Mouse (Mus musculus) liver, embryonic 12.5 days (tissue): ENCODE results near the gene Ddx31. TPM values are rescaled to one million over a fixed set of nuclear protein-coding genes. Genes with fewer than 3 reads are reported as not detected.

Source experiments
- ATAC-seq: fragments of 200-750 bp; cut with Nextera tagmentation; 2 replicates; pipeline ENCODE4 v1.8.0; 2017; ENCODE audit warnings: moderate number of reproducible peaks, mild to moderate bottlenecking, moderate library complexity
- H3K27ac ChIP-seq: fragments of 300-500 bp; sonication (generic); 2 replicates; pipeline ENCODE4 v1.5.1; 2016; ENCODE audit warnings: mild to moderate bottlenecking
- H3K27me3 ChIP-seq: fragments of 300-500 bp; sonication (generic); replicated peaks from 2 replicates; pipeline ENCODE4 v1.6.1; 2016; ENCODE audit warnings: mild to moderate bottlenecking, moderate library complexity
- H3K36me3 ChIP-seq: fragments of 300-500 bp; sonication (generic); 2 replicates; pipeline ENCODE4 v1.6.1; 2016; ENCODE audit warnings: mild to moderate bottlenecking, moderate library complexity
- H3K4me1 ChIP-seq: fragments of 300-500 bp; sonication (generic); 2 replicates; pipeline ENCODE4 v1.6.1; 2016
- H3K4me2 ChIP-seq: fragments of 300-500 bp; sonication (generic); 2 replicates; pipeline ENCODE4 v1.6.1; 2016; ENCODE audit warnings: mild to moderate bottlenecking, moderate library complexity
- H3K4me3 ChIP-seq: fragments of 300-500 bp; sonication (generic); 2 replicates; pipeline ENCODE4 v1.5.1; 2016; ENCODE audit warnings: mild to moderate bottlenecking, moderate library complexity
- H3K9ac ChIP-seq: fragments of 300-500 bp; sonication (generic); 2 replicates; pipeline ENCODE4 v1.6.1; 2016; ENCODE audit warnings: mild to moderate bottlenecking, moderate library complexity
- H3K9me3 ChIP-seq: fragments of 300-500 bp; sonication (generic); replicated peaks from 2 replicates; pipeline ENCODE4 v1.6.1; 2016; ENCODE audit warnings: mild to moderate bottlenecking, moderate library complexity
- WGBS: fragments of 180-500 bp; shearing (Covaris S2); methylation state at CpG from one replicate; pipeline ENCODE4 v1.1.7; 2016; ENCODE audit not compliant: insufficient replicate concordance; 5-methylcytosine and 5-hydroxymethylcytosine counted together
- polyA plus RNA-seq: library from polyadenylated mRNA; unstranded; fragments of >200 nt; fragmentation: Nextera tagmentation; extraction: Ambion mirVana; gene quantifications from 2 replicates; pipeline ENCODE4 v1.2.1, GENCODE M21; 2016

Ddx31 gene
- polyA plus RNA-seq, 1 experiment from 2014 or later = 11.8 TPM

- no peaks in the 10 kb centered on the region for H3K9me3 ChIP-seq
- H3K36me3 ChIP-seq = no peaks in the 10 kb centered on the region
- H3K27ac ChIP-seq = no peak overlapping the region
- ATAC-seq = 0 out of 2 replicates have a peak, but pooled peaks have one; percentile 46
- WGBS = 2% methylated on average over 50 of the region's 50 CpGs
- peaks cover 9% of the 10 kb centered on the region; the same call in 1 of the 2 replicates for H3K4me1 ChIP-seq
- no peak overlapping the region for H3K4me3 ChIP-seq
- H3K27me3 ChIP-seq = peaks cover 98% of the 10 kb centered on the region
- peak overlapping the region; percentile 31 for H3K4me2 ChIP-seq
- no peak overlapping the region for H3K9ac ChIP-seq
These were observed 75.7 kb downstream of the Ddx31 start for GRCm38 (mm10) chr2:28915768-28916512.

- no peak within 1 kb of the TSS for H3K9ac ChIP-seq
- peaks cover 9% of the 10 kb centered on the region; the same call in 1 of the 2 replicates for H3K4me1 ChIP-seq
- peak within 1 kb of the TSS; percentile 31 for H3K4me2 ChIP-seq
- WGBS = 3% methylated on average over 18 of the region's 18 CpGs
- no peak for ATAC-seq
- H3K27ac ChIP-seq = no peak within 1 kb of the TSS
- H3K4me3 ChIP-seq = no peak within 1 kb of the TSS
- peaks cover 98% of the 10 kb centered on the region for H3K27me3 ChIP-seq
- H3K36me3 ChIP-seq = no peaks in the 10 kb centered on the region
- no peaks in the 10 kb centered on the region for H3K9me3 ChIP-seq
These were observed 76.3 kb downstream of the Ddx31 start, which contains the start of gene Barhl1 for GRCm38 (mm10) chr2:28916513-28916865. Barhl1 (minus strand) TSS chr2:28916668.

- no peak overlapping the region for H3K4me2 ChIP-seq
- H3K4me1 ChIP-seq = peaks cover 9% of the 10 kb centered on the region; the same call in 1 of the 2 replicates
- H3K36me3 ChIP-seq = no peaks in the 10 kb centered on the region
- no peak overlapping the region for H3K27ac ChIP-seq
- WGBS = 6% methylated on average over 11 of the region's 11 CpGs
- H3K27me3 ChIP-seq = peaks cover 98% of the 10 kb centered on the region
- H3K9me3 ChIP-seq = no peaks in the 10 kb centered on the region
- no peak for ATAC-seq
- H3K9ac ChIP-seq = no peak overlapping the region
- no peak overlapping the region for H3K4me3 ChIP-seq
These were observed 76.9 kb downstream of the Ddx31 start for GRCm38 (mm10) chr2:28917156-28917517.

GRCm38 (mm10) chr2:28917518-28918361, 77.5 kb downstream of the Ddx31 start:
- H3K4me1 ChIP-seq = peaks cover 9% of the 10 kb centered on the region; the same call in 1 of the 2 replicates
- peak overlapping the region; percentile 33 for H3K4me2 ChIP-seq
- peaks cover 98% of the 10 kb centered on the region for H3K27me3 ChIP-seq
- 3% methylated on average over 72 of the region's 73 CpGs for WGBS
- no peaks in the 10 kb centered on the region for H3K36me3 ChIP-seq
- no peak overlapping the region for H3K9ac ChIP-seq
- no peak for ATAC-seq
- no peak overlapping the region for H3K27ac ChIP-seq
- H3K4me3 ChIP-seq = peak overlapping the region; percentile 16
- H3K9me3 ChIP-seq = no peaks in the 10 kb centered on the region

GRCm38 (mm10) chr2:28919001-28919400, 78.8 kb downstream of the Ddx31 start:
- ATAC-seq = no peak
- no peaks in the 10 kb centered on the region for H3K9me3 ChIP-seq
- no peak overlapping the region for H3K4me2 ChIP-seq
- peaks cover 98% of the 10 kb centered on the region for H3K27me3 ChIP-seq
- H3K4me3 ChIP-seq = no peak overlapping the region
- peaks cover 9% of the 10 kb centered on the region; the same call in 1 of the 2 replicates for H3K4me1 ChIP-seq
- 6% methylated on average over 4 of the region's 4 CpGs for WGBS
- no peak overlapping the region for H3K27ac ChIP-seq
- H3K9ac ChIP-seq = no peak overlapping the region
- no peaks in the 10 kb centered on the region for H3K36me3 ChIP-seq

GRCm38 (mm10) chr2:28923912-28924311, 83.7 kb downstream of the Ddx31 start:
- Histone ChIP-seq H3K4me3 (no peak overlapping the region), H3K9me3 (no peaks in the 10 kb centered on the region), H3K9ac (no peak overlapping the region), H3K27me3 (peaks cover 79% of the 10 kb centered on the region), H3K36me3 (no peaks in the 10 kb centered on the region), H3K27ac (no peak overlapping the region), H3K4me1 (no peaks in the 10 kb centered on the region), H3K4me2 (no peak overlapping the region)
- WGBS = 2% methylated on average over 4 of the region's 4 CpGs
- no peak; the same call in 1 of the 2 replicates for ATAC-seq

GRCm38 (mm10) chr2:28930571-28930970, 90.4 kb downstream of the Ddx31 start:
- Histone ChIP-seq H3K27me3 (peaks cover 32% of the 10 kb centered on the region), H3K9me3 (no peaks in the 10 kb centered on the region), H3K27ac (no peak overlapping the region), H3K4me1 (no peaks in the 10 kb centered on the region), H3K9ac (no peak overlapping the region), H3K4me3 (no peak overlapping the region), H3K36me3 (no peaks in the 10 kb centered on the region), H3K4me2 (no peak overlapping the region)
- no peak for ATAC-seq
- WGBS = 82% methylated on average over 3 of the region's 3 CpGs

- H3K4me2 ChIP-seq = no peak overlapping the region
- H3K4me3 ChIP-seq = no peak overlapping the region
- no peak overlapping the region for H3K27ac ChIP-seq
- H3K36me3 ChIP-seq = no peaks in the 10 kb centered on the region
- no peak overlapping the region for H3K9ac ChIP-seq
- H3K27me3 ChIP-seq = 0 out of 2 replicates have a peak, but pooled peaks cover 6% of the 10 kb centered on the region
- no peaks in the 10 kb centered on the region for H3K4me1 ChIP-seq
- no peak for ATAC-seq
- 36% methylated on average over 7 of the region's 7 CpGs for WGBS
- no peaks in the 10 kb centered on the region for H3K9me3 ChIP-seq
These were observed 98.8 kb downstream of the Ddx31 start for GRCm38 (mm10) chr2:28938997-28939396.

GRCm38 (mm10) chr2:28943666-28944516, 103.7 kb downstream of the Ddx31 start:
- ATAC-seq = no peak

GRCm38 (mm10) chr2:28945388-28945787, 105.2 kb downstream of the Ddx31 start:
- no peaks in the 10 kb centered on the region for H3K36me3 ChIP-seq
- H3K27ac ChIP-seq = no peak overlapping the region
- H3K27me3 ChIP-seq = 0 out of 2 replicates have a peak, but pooled peaks cover 8% of the 10 kb centered on the region
- no peak overlapping the region for H3K9ac ChIP-seq
- WGBS = 55% methylated on average over 6 of the region's 6 CpGs
- H3K9me3 ChIP-seq = no peaks in the 10 kb centered on the region
- H3K4me3 ChIP-seq = no peak overlapping the region
- no peaks in the 10 kb centered on the region for H3K4me1 ChIP-seq
- no peak overlapping the region for H3K4me2 ChIP-seq
- no peak for ATAC-seq

More at GRCm38 (mm10) chr2:28943666-28944516, 103.7 kb downstream of the Ddx31 start:
- Histone ChIP-seq H3K4me1 (no peaks in the 10 kb centered on the region), H3K9me3 (no peaks in the 10 kb centered on the region), H3K27me3 (0 out of 2 replicates have a peak, but pooled peaks cover 15% of the 10 kb centered on the region), H3K36me3 (no peaks in the 10 kb centered on the region), H3K27ac (no peak overlapping the region), H3K4me3 (no peak overlapping the region), H3K9ac (no peak overlapping the region), H3K4me2 (no peak overlapping the region)
- 42% methylated on average over 30 of the region's 30 CpGs for WGBS

GRCm38 (mm10) chr2:28946312-28946711, 106.1 kb downstream of the Ddx31 start:
- 69% methylated on average over 3 of the region's 3 CpGs for WGBS
- H3K4me1 ChIP-seq = no peaks in the 10 kb centered on the region
- ATAC-seq = no peak
- no peak overlapping the region for H3K27ac ChIP-seq
- H3K9me3 ChIP-seq = no peaks in the 10 kb centered on the region
- no peak overlapping the region for H3K4me2 ChIP-seq
- 0 out of 2 replicates have a peak, but pooled peaks cover 8% of the 10 kb centered on the region for H3K27me3 ChIP-seq
- no peak overlapping the region for H3K9ac ChIP-seq
- no peak overlapping the region for H3K4me3 ChIP-seq
- H3K36me3 ChIP-seq = no peaks in the 10 kb centered on the region
